Mouse (Mus musculus): Measurements from ENCODE around the gene Mfsd4a. TPM values are rescaled to one million over a fixed set of nuclear protein-coding genes. Genes with fewer than 3 reads are reported as not detected.

The Mfsd4a gene
- polyA plus RNA-seq, 1 experiment from 2014 or later = 13.0 TPM

- Histone ChIP-seq H3K4me1 (no peaks in the 10 kb centered on the region), H3K27me3 (ENCODE audit: poor library complexity, severe bottlenecking) (no peaks in the 10 kb centered on the region), H3K9me3 (no peaks in the 10 kb centered on the region), H3K36me3 (replicated peaks) (peaks cover 90% of the 10 kb centered on the region), H3K27ac (no peak overlapping the region), H3K4me3 (no peak overlapping the region)
- no peak for DNase-seq (ENCODE audit: extremely low spot score, low spot score)
- WGBS = 92% methylated on average over 9 of the region's 9 CpGs
Observed at GRCm38 (mm10) chr1:132028413-132028812, 39.4 kb downstream of the Mfsd4a start.

- H3K27ac ChIP-seq = no peak overlapping the region
- no peak overlapping the region for H3K4me3 ChIP-seq
- DNase-seq (ENCODE audit: extremely low spot score, low spot score) = no peak
- WGBS = 96% methylated on average over 5 of the region's 5 CpGs
- H3K36me3 ChIP-seq (replicated peaks) = peaks cover 90% of the 10 kb centered on the region
- H3K27me3 ChIP-seq (ENCODE audit: poor library complexity, severe bottlenecking) = no peaks in the 10 kb centered on the region
- no peaks in the 10 kb centered on the region for H3K4me1 ChIP-seq
- H3K9me3 ChIP-seq = no peaks in the 10 kb centered on the region
Observed at GRCm38 (mm10) chr1:132027978-132028377, 39.9 kb downstream of the Mfsd4a start.

- H3K4me3 ChIP-seq = no peak overlapping the region
- 95% methylated on average over 11 of the region's 11 CpGs for WGBS
- no peak overlapping the region for H3K27ac ChIP-seq
- no peak for DNase-seq (ENCODE audit: extremely low spot score, low spot score)
- peaks cover 90% of the 10 kb centered on the region for H3K36me3 ChIP-seq (replicated peaks)
- H3K9me3 ChIP-seq = no peaks in the 10 kb centered on the region
- no peaks in the 10 kb centered on the region for H3K27me3 ChIP-seq (ENCODE audit: poor library complexity, severe bottlenecking)
- H3K4me1 ChIP-seq = no peaks in the 10 kb centered on the region
Observed at GRCm38 (mm10) chr1:132026925-132027646, 40.8 kb downstream of the Mfsd4a start.

- no peak for DNase-seq (ENCODE audit: extremely low spot score, low spot score)
- Histone ChIP-seq H3K27me3 (ENCODE audit: poor library complexity, severe bottlenecking) (no peaks in the 10 kb centered on the region), H3K27ac (no peak overlapping the region), H3K4me3 (no peak overlapping the region), H3K4me1 (no peaks in the 10 kb centered on the region), H3K9me3 (no peaks in the 10 kb centered on the region), H3K36me3 (replicated peaks) (peaks cover 94% of the 10 kb centered on the region)
- WGBS = 91% methylated on average over 3 of the region's 3 CpGs
Observed at GRCm38 (mm10) chr1:132022107-132022506, 45.8 kb downstream of the Mfsd4a start.

GRCm38 (mm10) chr1:132019876-132020275, 48.0 kb downstream of the Mfsd4a start:
- H3K4me1 ChIP-seq = no peaks in the 10 kb centered on the region
- no peak overlapping the region for H3K27ac ChIP-seq
- DNase-seq (ENCODE audit: extremely low spot score, low spot score) = no peak
- H3K36me3 ChIP-seq (replicated peaks) = peaks cover 96% of the 10 kb centered on the region
- no peak overlapping the region for H3K4me3 ChIP-seq
- 94% methylated on average over 7 of the region's 7 CpGs for WGBS
- no peaks in the 10 kb centered on the region; the same call in 1 of the 2 replicates for H3K9me3 ChIP-seq
- no peaks in the 10 kb centered on the region for H3K27me3 ChIP-seq (ENCODE audit: poor library complexity, severe bottlenecking)

- no peak for DNase-seq (ENCODE audit: extremely low spot score, low spot score)
- peaks cover 76% of the 10 kb centered on the region for H3K36me3 ChIP-seq (replicated peaks)
Observed at GRCm38 (mm10) chr1:132016691-132017090, 51.2 kb downstream of the Mfsd4a start.

GRCm38 (mm10) chr1:132014800-132015199, 53.1 kb downstream of the Mfsd4a start:
- Histone ChIP-seq H3K36me3 (replicated peaks) (peaks cover 59% of the 10 kb centered on the region), H3K4me1 (peaks cover 5% of the 10 kb centered on the region), H3K27me3 (ENCODE audit: poor library complexity, severe bottlenecking) (no peaks in the 10 kb centered on the region), H3K27ac (no peak overlapping the region), H3K9me3 (no peaks in the 10 kb centered on the region; the same call in 1 of the 2 replicates), H3K4me3 (no peak overlapping the region)
- WGBS = 88% methylated on average over 1 of the region's 1 CpGs
- DNase-seq (ENCODE audit: extremely low spot score, low spot score) = no peak

More at GRCm38 (mm10) chr1:132016691-132017090, 51.2 kb downstream of the Mfsd4a start:
- Histone ChIP-seq H3K4me3 (no peak overlapping the region), H3K27ac (no peak overlapping the region), H3K4me1 (no peaks in the 10 kb centered on the region), H3K9me3 (no peaks in the 10 kb centered on the region; the same call in 1 of the 2 replicates), H3K27me3 (ENCODE audit: poor library complexity, severe bottlenecking) (no peaks in the 10 kb centered on the region)
- 86% methylated on average over 1 of the region's 1 CpGs for WGBS

- peaks cover 21% of the 10 kb centered on the region for H3K4me1 ChIP-seq
- no peaks in the 10 kb centered on the region for H3K27me3 ChIP-seq (ENCODE audit: poor library complexity, severe bottlenecking)
- no peaks in the 10 kb centered on the region; the same call in 1 of the 2 replicates for H3K9me3 ChIP-seq
- H3K27ac ChIP-seq = no peak overlapping the region
- H3K36me3 ChIP-seq (replicated peaks) = peaks cover 40% of the 10 kb centered on the region
- no peak for DNase-seq (ENCODE audit: extremely low spot score, low spot score)
- 89% methylated on average over 8 of the region's 8 CpGs for WGBS
- no peak overlapping the region for H3K4me3 ChIP-seq
Observed at GRCm38 (mm10) chr1:132012861-132013260, 55.0 kb downstream of the Mfsd4a start.

- H3K4me1 ChIP-seq = peaks cover 23% of the 10 kb centered on the region
- H3K9me3 ChIP-seq = no peaks in the 10 kb centered on the region; the same call in 1 of the 2 replicates
- no peaks in the 10 kb centered on the region for H3K27me3 ChIP-seq (ENCODE audit: poor library complexity, severe bottlenecking)
- H3K27ac ChIP-seq = no peak overlapping the region
- WGBS = 80% methylated on average over 2 of the region's 2 CpGs
- DNase-seq (ENCODE audit: extremely low spot score, low spot score) = no peak
- H3K36me3 ChIP-seq (replicated peaks) = peaks cover 29% of the 10 kb centered on the region
- H3K4me3 ChIP-seq = no peak overlapping the region
Observed at GRCm38 (mm10) chr1:132011785-132012184, 56.1 kb downstream of the Mfsd4a start.

GRCm38 (mm10) chr1:132010632-132011501, 57.0 kb downstream of the Mfsd4a start:
- H3K4me3 ChIP-seq = no peak overlapping the region
- H3K36me3 ChIP-seq (replicated peaks) = peaks cover 22% of the 10 kb centered on the region
- peaks cover 26% of the 10 kb centered on the region for H3K4me1 ChIP-seq
- no peak for DNase-seq (ENCODE audit: extremely low spot score, low spot score)
- no peak overlapping the region for H3K27ac ChIP-seq
- no peaks in the 10 kb centered on the region; the same call in 1 of the 2 replicates for H3K9me3 ChIP-seq
- 91% methylated on average over 17 of the region's 17 CpGs for WGBS
- H3K27me3 ChIP-seq (ENCODE audit: poor library complexity, severe bottlenecking) = no peaks in the 10 kb centered on the region

GRCm38 (mm10) chr1:132008881-132009644, 58.8 kb downstream of the Mfsd4a start:
- Histone ChIP-seq H3K9me3 (no peaks in the 10 kb centered on the region), H3K4me1 (peaks cover 26% of the 10 kb centered on the region), H3K36me3 (replicated peaks) (peaks cover 4% of the 10 kb centered on the region), H3K27me3 (ENCODE audit: poor library complexity, severe bottlenecking) (no peaks in the 10 kb centered on the region), H3K4me3 (peak overlapping the region; percentile 78), H3K27ac (peak overlapping the region; percentile 97)
- DNase-seq (ENCODE audit: extremely low spot score, low spot score) = no peak
- WGBS = 46% methylated on average over 8 of the region's 8 CpGs

Measured in forebrain, embryonic 10.5 days (tissue).